Mouse (Mus musculus): ENCODE measurements at regions not wholly inside any gene's neighbourhood (a gene's known extent, or its start where the extent isn't known, plus 50 kb on each side); places are given as distances from the start of the nearest gene placed in this dataset.

DNA sequence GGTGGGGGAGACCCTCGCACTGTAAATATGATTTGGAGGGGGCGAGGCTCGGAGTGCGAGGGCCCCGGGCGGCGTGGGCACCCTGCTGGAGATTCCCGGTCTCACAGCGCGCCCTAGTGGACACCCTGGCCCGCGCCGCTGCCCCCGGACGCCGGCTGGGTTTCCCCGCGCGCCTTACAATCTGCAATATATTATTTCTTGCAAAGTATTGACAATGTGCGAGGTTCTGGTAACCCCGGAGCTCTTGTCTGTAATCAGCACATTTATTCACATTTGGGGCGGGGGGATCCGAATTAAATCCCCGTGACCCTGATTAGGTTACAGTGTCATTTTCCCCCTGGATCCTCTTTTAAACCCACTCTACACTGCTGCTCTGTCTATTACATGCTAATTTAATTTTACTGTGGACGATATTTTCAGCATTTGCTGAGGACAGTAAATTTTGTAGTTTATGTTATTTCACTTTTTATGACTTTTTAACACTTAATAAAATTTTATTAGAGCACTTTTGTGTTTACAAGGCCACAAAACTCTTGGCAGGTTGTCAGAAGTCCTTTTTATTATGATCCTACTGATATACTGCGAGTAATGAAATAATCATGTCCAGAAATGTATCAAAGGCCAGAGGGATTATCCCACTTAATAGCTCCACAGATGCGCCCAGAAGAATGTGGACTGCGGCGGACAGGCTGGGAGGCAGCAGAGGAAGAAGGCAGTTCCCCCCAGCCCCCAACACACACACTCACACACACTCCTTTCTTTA, 312.6 kb downstream of the Mtx2 start:
- Histone ChIP-seq H3K9ac (ENCODE audit: low read length) (peak overlapping the region; percentile 21; the same call in 1 of the 2 replicates), H3K36me3 (ENCODE audit: control insufficient read depth, insufficient read depth, low read length) (no peaks in the 10 kb centered on the region), H3K4me1 (replicated peaks; ENCODE audit: control insufficient read depth, insufficient read depth, low read length) (peaks cover 9% of the 10 kb centered on the region; the same call in 1 of the 2 replicates), H3K4me3 (ENCODE audit: low read length) (peak overlapping the region; percentile 42), H3K27me3 (ENCODE audit: control insufficient read depth, insufficient read depth, low read depth, low read length) (peaks cover 73% of the 10 kb centered on the region), H3K4me2 (ENCODE audit: low read depth, low read length) (peak overlapping the region; percentile 62), H3K9me3 (ENCODE audit: control insufficient read depth, low read length) (no peaks in the 10 kb centered on the region), H3K27ac (ENCODE audit: low read length) (no peak overlapping the region)
- peak; percentile 66 for ATAC-seq (ENCODE audit: low read depth)
- 4% methylated on average over 29 of the region's 29 CpGs for whole genome bisulfite sequencing

DNA sequence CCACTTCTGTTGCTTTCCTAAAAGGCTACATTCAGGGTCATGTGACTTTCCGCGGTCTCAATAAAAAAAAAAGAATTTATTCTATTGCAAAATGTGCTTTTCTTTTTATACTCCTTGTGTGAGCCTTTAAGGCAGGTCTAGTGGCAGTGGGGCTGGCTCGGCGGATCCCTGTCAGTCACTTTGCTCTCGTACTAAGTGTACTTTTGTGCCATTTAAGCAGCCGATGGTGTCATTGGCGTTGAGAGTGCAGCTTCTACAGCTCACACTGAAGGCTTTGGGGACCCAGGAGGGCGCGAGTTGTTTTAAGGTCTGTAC, 313.1 kb downstream of the Mtx2 start:
- Histone ChIP-seq H3K27me3 (ENCODE audit: control insufficient read depth, insufficient read depth, low read depth, low read length) (peaks cover 73% of the 10 kb centered on the region), H3K4me1 (replicated peaks; ENCODE audit: control insufficient read depth, insufficient read depth, low read length) (peaks cover 9% of the 10 kb centered on the region; the same call in 1 of the 2 replicates), H3K27ac (ENCODE audit: low read length) (no peak overlapping the region), H3K4me2 (ENCODE audit: low read depth, low read length) (no peak overlapping the region), H3K36me3 (ENCODE audit: control insufficient read depth, insufficient read depth, low read length) (no peaks in the 10 kb centered on the region), H3K4me3 (ENCODE audit: low read length) (no peak overlapping the region), H3K9me3 (ENCODE audit: control insufficient read depth, low read length) (no peaks in the 10 kb centered on the region), H3K9ac (ENCODE audit: low read length) (no peak overlapping the region)
- WGBS: 29% methylated on average over 9 of the region's 9 CpGs
- no peak for ATAC-seq (ENCODE audit: low read depth)

DNA sequence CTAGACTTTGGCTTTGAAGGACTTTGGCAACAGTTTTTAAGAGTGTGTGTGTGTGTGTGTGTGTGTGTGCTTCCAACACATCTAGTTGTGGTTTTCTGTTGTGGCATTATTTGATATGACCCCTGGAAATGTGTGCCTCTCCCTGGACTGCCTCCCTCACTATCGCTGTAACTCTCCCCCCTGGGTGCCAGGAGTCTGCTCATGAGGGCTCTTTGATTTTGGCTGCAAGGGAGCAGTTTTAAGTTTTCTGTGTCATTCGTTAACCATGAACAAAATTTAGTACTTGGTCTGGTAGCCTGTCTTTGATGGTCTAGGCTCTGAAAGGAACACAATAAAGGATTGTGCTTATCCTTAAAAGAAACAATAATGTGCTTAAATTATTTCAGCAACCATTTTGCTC, 313.9 kb downstream of the Mtx2 start:
- Histone ChIP-seq H3K27ac (ENCODE audit: low read length) (no peak overlapping the region), H3K4me2 (ENCODE audit: low read depth, low read length) (no peak overlapping the region), H3K4me3 (ENCODE audit: low read length) (no peak overlapping the region), H3K9me3 (ENCODE audit: control insufficient read depth, low read length) (no peaks in the 10 kb centered on the region), H3K36me3 (ENCODE audit: control insufficient read depth, insufficient read depth, low read length) (no peaks in the 10 kb centered on the region), H3K9ac (ENCODE audit: low read length) (no peak overlapping the region), H3K4me1 (replicated peaks; ENCODE audit: control insufficient read depth, insufficient read depth, low read length) (peaks cover 9% of the 10 kb centered on the region; the same call in 1 of the 2 replicates), H3K27me3 (ENCODE audit: control insufficient read depth, insufficient read depth, low read depth, low read length) (peaks cover 67% of the 10 kb centered on the region)
- 59% methylated on average over 2 of the region's 2 CpGs for WGBS
- no peak for ATAC-seq (ENCODE audit: low read depth)

DNA sequence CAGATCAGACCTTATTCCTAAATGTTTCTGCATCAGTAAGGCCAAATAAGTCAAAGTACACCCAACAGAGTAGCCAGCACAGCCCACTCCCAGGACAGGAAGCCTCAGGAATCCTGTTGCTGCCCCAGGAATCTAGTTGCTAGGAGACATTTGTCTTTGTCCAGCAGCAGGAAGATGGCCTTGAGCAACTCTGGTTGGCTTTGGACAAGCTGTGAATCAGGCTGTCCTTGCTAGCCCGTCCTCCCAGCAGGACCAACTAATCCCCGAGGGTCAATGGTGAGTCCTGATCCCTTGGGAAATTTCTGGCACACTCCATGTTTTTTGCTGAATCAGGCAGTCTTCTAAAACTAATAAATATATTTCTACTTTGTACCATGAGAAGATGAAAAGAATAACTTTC, 317.1 kb downstream of the Mtx2 start:
- H3K9ac ChIP-seq (ENCODE audit: low read length): no peak overlapping the region
- H3K27me3 ChIP-seq (ENCODE audit: control insufficient read depth, insufficient read depth, low read depth, low read length): peaks cover 52% of the 10 kb centered on the region
- WGBS: 29% methylated on average over 2 of the region's 2 CpGs
- ATAC-seq (ENCODE audit: low read depth): no peak
- H3K4me2 ChIP-seq (ENCODE audit: low read depth, low read length): no peak overlapping the region
- H3K4me3 ChIP-seq (ENCODE audit: low read length): no peak overlapping the region
- no peaks in the 10 kb centered on the region for H3K9me3 ChIP-seq (ENCODE audit: control insufficient read depth, low read length)
- H3K4me1 ChIP-seq (replicated peaks; ENCODE audit: control insufficient read depth, insufficient read depth, low read length): peaks cover 4% of the 10 kb centered on the region; the same call in 1 of the 2 replicates
- no peak overlapping the region for H3K27ac ChIP-seq (ENCODE audit: low read length)
- no peaks in the 10 kb centered on the region for H3K36me3 ChIP-seq (ENCODE audit: control insufficient read depth, insufficient read depth, low read length)

DNA sequence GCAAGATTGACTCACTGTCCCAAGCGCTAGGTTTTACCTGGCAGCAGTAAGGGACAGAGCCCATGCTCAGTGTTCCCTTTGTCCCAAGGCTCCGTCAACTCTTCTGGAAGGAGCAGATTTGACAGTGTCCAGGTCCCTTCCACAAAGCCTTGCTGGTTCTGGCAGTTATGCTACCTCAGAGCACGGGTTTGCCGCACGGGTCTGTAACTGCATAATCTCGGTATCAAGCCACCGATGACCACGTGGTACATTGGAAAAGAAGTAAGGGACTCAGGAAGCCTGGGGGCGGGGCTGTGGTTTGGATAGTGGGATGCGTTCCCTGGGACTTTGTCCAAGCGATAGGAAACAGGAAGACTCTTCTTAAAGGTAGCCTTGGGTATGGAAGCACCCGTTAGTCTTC, 319.3 kb downstream of the Mtx2 start:
- Histone ChIP-seq H3K4me1 (replicated peaks; ENCODE audit: control insufficient read depth, insufficient read depth, low read length) (peaks cover 4% of the 10 kb centered on the region; the same call in 1 of the 2 replicates), H3K27me3 (ENCODE audit: control insufficient read depth, insufficient read depth, low read depth, low read length) (peaks cover 39% of the 10 kb centered on the region), H3K36me3 (ENCODE audit: control insufficient read depth, insufficient read depth, low read length) (no peaks in the 10 kb centered on the region), H3K4me2 (ENCODE audit: low read depth, low read length) (no peak overlapping the region), H3K4me3 (ENCODE audit: low read length) (no peak overlapping the region), H3K9me3 (ENCODE audit: control insufficient read depth, low read length) (no peaks in the 10 kb centered on the region), H3K9ac (ENCODE audit: low read length) (no peak overlapping the region), H3K27ac (ENCODE audit: low read length) (no peak overlapping the region)
- no peak for ATAC-seq (ENCODE audit: low read depth)
- 80% methylated on average over 12 of the region's 12 CpGs for WGBS

GRCm38 (mm10) chr2:75146256-75146655, 320.7 kb downstream of the Mtx2 start:
- H3K9ac ChIP-seq (ENCODE audit: low read length): no peak overlapping the region
- no peak overlapping the region for H3K4me3 ChIP-seq (ENCODE audit: low read length)
- ATAC-seq (ENCODE audit: low read depth): no peak
- peaks cover 30% of the 10 kb centered on the region; the same call in 1 of the 2 replicates for H3K27me3 ChIP-seq (ENCODE audit: control insufficient read depth, insufficient read depth, low read depth, low read length)
- H3K36me3 ChIP-seq (ENCODE audit: control insufficient read depth, insufficient read depth, low read length): no peaks in the 10 kb centered on the region
- H3K9me3 ChIP-seq (ENCODE audit: control insufficient read depth, low read length): no peaks in the 10 kb centered on the region
- no peak overlapping the region for H3K27ac ChIP-seq (ENCODE audit: low read length)
- no peak overlapping the region for H3K4me2 ChIP-seq (ENCODE audit: low read depth, low read length)
- 38% methylated on average over 6 of the region's 6 CpGs for WGBS
- peaks cover 6% of the 10 kb centered on the region; the same call in 1 of the 2 replicates for H3K4me1 ChIP-seq (replicated peaks; ENCODE audit: control insufficient read depth, insufficient read depth, low read length)

DNA sequence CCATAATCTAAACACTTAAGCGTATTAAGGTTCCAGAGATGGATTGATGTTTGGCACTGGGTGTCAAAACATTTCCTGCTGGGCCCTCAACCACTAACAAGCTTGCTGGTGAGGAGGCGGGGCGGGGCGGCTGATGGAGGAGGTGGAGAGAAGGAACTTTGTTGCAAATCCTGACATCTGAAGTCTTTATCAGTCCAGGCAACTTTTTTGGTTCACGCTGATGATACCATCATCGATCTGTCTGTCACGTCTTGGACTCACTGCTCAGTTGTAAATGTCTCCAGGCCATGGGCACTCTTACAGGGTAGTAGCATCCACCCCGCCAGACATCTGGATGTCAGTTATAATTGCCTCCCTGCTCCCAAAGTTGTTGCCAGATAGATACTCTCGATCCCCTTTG, 321.8 kb downstream of the Mtx2 start:
- Histone ChIP-seq H3K9ac (ENCODE audit: low read length) (no peak overlapping the region), H3K27ac (ENCODE audit: low read length) (no peak overlapping the region), H3K36me3 (ENCODE audit: control insufficient read depth, insufficient read depth, low read length) (no peaks in the 10 kb centered on the region), H3K9me3 (ENCODE audit: control insufficient read depth, low read length) (no peaks in the 10 kb centered on the region), H3K4me1 (replicated peaks; ENCODE audit: control insufficient read depth, insufficient read depth, low read length) (peaks cover 6% of the 10 kb centered on the region; the same call in 1 of the 2 replicates), H3K27me3 (ENCODE audit: control insufficient read depth, insufficient read depth, low read depth, low read length) (peaks cover 29% of the 10 kb centered on the region), H3K4me2 (ENCODE audit: low read depth, low read length) (no peak overlapping the region), H3K4me3 (ENCODE audit: low read length) (no peak overlapping the region)
- WGBS: 36% methylated on average over 9 of the region's 9 CpGs
- ATAC-seq (ENCODE audit: low read depth): no peak

DNA sequence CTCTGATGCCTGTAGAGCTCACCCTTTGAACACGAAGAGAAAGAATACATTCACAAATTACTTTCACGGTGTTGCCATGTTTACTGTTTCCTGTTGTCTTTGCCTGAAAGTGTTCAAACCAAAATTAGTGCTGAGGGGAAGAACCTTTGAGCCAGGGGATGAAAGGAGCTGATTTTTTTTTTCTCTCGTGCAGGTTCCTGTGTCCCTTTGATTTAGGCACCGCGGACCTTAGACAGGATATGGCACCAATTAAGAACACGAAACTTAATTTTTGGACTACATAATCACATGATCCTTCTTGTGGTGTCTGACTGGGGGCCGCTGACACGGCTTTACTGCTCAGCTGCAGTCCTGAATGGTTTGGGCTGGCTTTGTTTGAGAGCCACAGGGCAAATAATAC, 322.4 kb downstream of the Mtx2 start:
- 46% methylated on average over 8 of the region's 8 CpGs for WGBS
- no peaks in the 10 kb centered on the region for H3K36me3 ChIP-seq (ENCODE audit: control insufficient read depth, insufficient read depth, low read length)
- H3K4me3 ChIP-seq (ENCODE audit: low read length): no peak overlapping the region
- no peak overlapping the region for H3K27ac ChIP-seq (ENCODE audit: low read length)
- H3K9me3 ChIP-seq (ENCODE audit: control insufficient read depth, low read length): no peaks in the 10 kb centered on the region
- no peak for ATAC-seq (ENCODE audit: low read depth)
- peaks cover 29% of the 10 kb centered on the region for H3K27me3 ChIP-seq (ENCODE audit: control insufficient read depth, insufficient read depth, low read depth, low read length)
- H3K4me2 ChIP-seq (ENCODE audit: low read depth, low read length): no peak overlapping the region
- H3K4me1 ChIP-seq (replicated peaks; ENCODE audit: control insufficient read depth, insufficient read depth, low read length): peaks cover 6% of the 10 kb centered on the region; the same call in 1 of the 2 replicates
- H3K9ac ChIP-seq (ENCODE audit: low read length): no peak overlapping the region

DNA sequence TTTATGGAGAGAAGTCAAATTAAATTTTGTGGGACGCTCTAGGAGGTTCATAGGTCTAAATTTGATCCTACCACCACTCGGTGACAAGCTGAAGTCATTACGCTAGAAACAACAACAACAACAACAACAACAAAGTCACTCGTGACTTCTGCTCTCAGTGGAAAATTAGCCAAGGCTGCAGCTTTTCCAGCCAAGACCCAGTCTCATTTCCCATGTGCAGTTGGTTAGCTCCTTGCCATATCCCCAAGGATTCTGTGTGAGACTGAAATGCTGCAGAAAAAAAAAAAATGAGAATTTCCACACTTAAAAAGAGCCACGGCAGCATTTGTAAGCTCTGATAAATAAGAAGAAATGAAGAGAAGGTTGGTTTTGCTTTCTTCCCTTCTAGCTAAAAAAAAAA, 323.4 kb downstream of the Mtx2 start:
- no peak overlapping the region for H3K27ac ChIP-seq (ENCODE audit: low read length)
- 76% methylated on average over 5 of the region's 5 CpGs for WGBS
- H3K9me3 ChIP-seq (ENCODE audit: control insufficient read depth, low read length): no peaks in the 10 kb centered on the region
- H3K36me3 ChIP-seq (ENCODE audit: control insufficient read depth, insufficient read depth, low read length): no peaks in the 10 kb centered on the region
- H3K4me2 ChIP-seq (ENCODE audit: low read depth, low read length): no peak overlapping the region
- no peak overlapping the region for H3K4me3 ChIP-seq (ENCODE audit: low read length)
- H3K9ac ChIP-seq (ENCODE audit: low read length): no peak overlapping the region
- peaks cover 20% of the 10 kb centered on the region for H3K27me3 ChIP-seq (ENCODE audit: control insufficient read depth, insufficient read depth, low read depth, low read length)
- peaks cover 6% of the 10 kb centered on the region; the same call in 1 of the 2 replicates for H3K4me1 ChIP-seq (replicated peaks; ENCODE audit: control insufficient read depth, insufficient read depth, low read length)
- no peak for ATAC-seq (ENCODE audit: low read depth)

Data from lung, embryonic 16.5 days (tissue).